Mouse (Mus musculus): Measurements from ENCODE around the gene Ash1l. TPM values are rescaled to one million over a fixed set of nuclear protein-coding genes. Genes with fewer than 3 reads are reported as not detected.

Ash1l gene
- polyA plus RNA-seq, 1 experiment from 2014 or later: 24.6 TPM

DNA sequence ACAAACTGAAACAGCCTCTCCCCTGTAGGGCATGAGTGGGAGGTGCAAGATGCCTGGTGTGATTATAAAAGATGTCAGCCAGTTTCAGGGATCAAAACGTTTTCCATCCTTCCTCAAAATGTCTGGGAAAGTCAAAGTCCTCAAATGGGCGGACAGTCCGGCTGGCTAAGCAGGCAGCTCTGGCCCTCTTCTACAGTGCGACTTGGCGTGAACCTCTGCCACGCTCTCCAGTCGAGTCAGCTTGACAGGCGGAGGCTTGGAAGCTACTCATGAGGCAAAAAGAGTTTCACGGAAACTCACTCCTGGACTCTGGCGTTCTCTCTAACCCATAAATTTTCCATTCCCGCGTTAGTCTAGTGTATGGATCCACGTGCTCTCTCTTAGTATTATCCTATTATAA lies 31.4 kb upstream of the Ash1l start:
- H3K27ac ChIP-seq (ENCODE audit: low read length): no peak overlapping the region
- no peak overlapping the region for H3K4me3 ChIP-seq (replicated peaks; ENCODE audit: low read length)
- no peaks in the 10 kb centered on the region for H3K27me3 ChIP-seq (replicated peaks; ENCODE audit: control insufficient read depth, insufficient read depth, low read length)
- no peaks in the 10 kb centered on the region for H3K9me3 ChIP-seq (ENCODE audit: control insufficient read depth, low read length)
- H3K4me1 ChIP-seq (replicated peaks; ENCODE audit: control insufficient read depth, insufficient read depth, low read length): peaks cover 5% of the 10 kb centered on the region
- WGBS: 86% methylated on average over 13 of the region's 13 CpGs
- ATAC-seq: no peak
- H3K4me2 ChIP-seq (ENCODE audit: low read length): no peak overlapping the region
- peaks cover 22% of the 10 kb centered on the region for H3K36me3 ChIP-seq (ENCODE audit: control insufficient read depth, insufficient read depth)
- no peak overlapping the region for H3K9ac ChIP-seq (replicated peaks; ENCODE audit: low read depth, low read length)

DNA sequence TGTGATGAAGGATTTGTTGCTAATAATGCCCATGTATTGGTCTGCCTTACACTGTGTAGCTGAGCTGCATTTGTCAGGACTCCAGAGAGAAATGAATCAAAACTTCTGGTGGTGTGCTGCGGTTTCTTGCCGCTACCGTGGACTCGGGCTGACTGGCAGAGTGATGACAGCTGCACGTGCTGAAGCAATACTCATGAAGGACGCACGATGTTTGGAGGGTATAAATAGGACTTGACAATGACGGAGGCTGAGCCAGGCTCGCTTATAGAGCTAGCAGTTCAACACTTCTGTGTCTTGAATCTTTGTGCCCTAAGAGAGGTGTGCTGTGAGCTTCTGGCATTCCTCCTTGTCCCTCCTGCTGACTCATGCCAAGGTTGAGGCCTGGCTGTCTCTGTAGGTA lies 29.0 kb upstream of the Ash1l start:
- no peaks in the 10 kb centered on the region for H3K9me3 ChIP-seq (ENCODE audit: control insufficient read depth, low read length)
- 95% methylated on average over 9 of the region's 9 CpGs for WGBS
- ATAC-seq: no peak
- no peak overlapping the region for H3K4me2 ChIP-seq (ENCODE audit: low read length)
- H3K27ac ChIP-seq (ENCODE audit: low read length): no peak overlapping the region
- H3K4me3 ChIP-seq (replicated peaks; ENCODE audit: low read length): no peak overlapping the region
- no peaks in the 10 kb centered on the region for H3K4me1 ChIP-seq (replicated peaks; ENCODE audit: control insufficient read depth, insufficient read depth, low read length)
- H3K27me3 ChIP-seq (replicated peaks; ENCODE audit: control insufficient read depth, insufficient read depth, low read length): no peaks in the 10 kb centered on the region
- no peak overlapping the region for H3K9ac ChIP-seq (replicated peaks; ENCODE audit: low read depth, low read length)
- peaks cover 29% of the 10 kb centered on the region for H3K36me3 ChIP-seq (ENCODE audit: control insufficient read depth, insufficient read depth)

GRCm38 (mm10) chr3:88923989-88924591 lies 26.3 kb upstream of the Ash1l start:
- Histone ChIP-seq H3K4me1 (replicated peaks; ENCODE audit: control insufficient read depth, insufficient read depth, low read length) (no peaks in the 10 kb centered on the region), H3K9me3 (ENCODE audit: control insufficient read depth, low read length) (no peaks in the 10 kb centered on the region), H3K36me3 (ENCODE audit: control insufficient read depth, insufficient read depth) (peaks cover 47% of the 10 kb centered on the region), H3K9ac (replicated peaks; ENCODE audit: low read depth, low read length) (no peak overlapping the region), H3K4me3 (replicated peaks; ENCODE audit: low read length) (no peak overlapping the region), H3K27me3 (replicated peaks; ENCODE audit: control insufficient read depth, insufficient read depth, low read length) (no peaks in the 10 kb centered on the region), H3K4me2 (ENCODE audit: low read length) (no peak overlapping the region), H3K27ac (ENCODE audit: low read length) (no peak overlapping the region)
- 84% methylated on average over 8 of the region's 8 CpGs for WGBS
- ATAC-seq: no peak

- no peaks in the 10 kb centered on the region for H3K9me3 ChIP-seq (ENCODE audit: control insufficient read depth, low read length)
- 98% methylated on average over 2 of the region's 2 CpGs for WGBS
These were observed 24.8 kb upstream of the Ash1l start for GRCm38 (mm10) chr3:88925651-88926050.

DNA sequence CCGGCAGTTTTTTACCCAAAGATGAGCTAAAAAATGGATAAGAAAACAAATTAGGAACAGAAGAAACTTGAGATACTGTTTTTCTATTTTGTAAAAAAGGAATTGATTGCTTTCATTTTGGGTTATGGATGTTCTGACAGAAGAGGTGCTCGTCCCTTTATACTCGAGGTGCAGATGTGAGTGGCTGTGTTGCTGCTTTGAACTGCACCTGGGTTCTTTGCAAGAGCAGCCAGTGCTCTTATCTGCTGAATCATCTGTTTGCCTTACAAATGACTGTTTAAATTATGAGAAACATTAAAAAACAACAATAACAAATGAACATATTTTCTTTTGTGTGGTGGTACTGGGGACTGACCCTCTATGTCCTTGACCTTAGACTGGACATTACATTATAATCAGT lies 20.9 kb upstream of the Ash1l start:
- Histone ChIP-seq H3K4me2 (ENCODE audit: low read length) (no peak overlapping the region), H3K27ac (ENCODE audit: low read length) (no peak overlapping the region), H3K27me3 (replicated peaks; ENCODE audit: control insufficient read depth, insufficient read depth, low read length) (no peaks in the 10 kb centered on the region), H3K4me1 (replicated peaks; ENCODE audit: control insufficient read depth, insufficient read depth, low read length) (no peaks in the 10 kb centered on the region), H3K36me3 (ENCODE audit: control insufficient read depth, insufficient read depth) (peaks cover 45% of the 10 kb centered on the region), H3K9me3 (ENCODE audit: control insufficient read depth, low read length) (no peaks in the 10 kb centered on the region), H3K9ac (replicated peaks; ENCODE audit: low read depth, low read length) (no peak overlapping the region), H3K4me3 (replicated peaks; ENCODE audit: low read length) (no peak overlapping the region)
- 93% methylated on average over 3 of the region's 3 CpGs for WGBS
- ATAC-seq: no peak

More at GRCm38 (mm10) chr3:88925651-88926050, 24.8 kb upstream of the Ash1l start:
- peaks cover 56% of the 10 kb centered on the region for H3K36me3 ChIP-seq (ENCODE audit: control insufficient read depth, insufficient read depth)
- no peak overlapping the region for H3K27ac ChIP-seq (ENCODE audit: low read length)
- no peaks in the 10 kb centered on the region for H3K27me3 ChIP-seq (replicated peaks; ENCODE audit: control insufficient read depth, insufficient read depth, low read length)
- ATAC-seq: no peak
- H3K9ac ChIP-seq (replicated peaks; ENCODE audit: low read depth, low read length): no peak overlapping the region
- no peak overlapping the region for H3K4me3 ChIP-seq (replicated peaks; ENCODE audit: low read length)
- no peaks in the 10 kb centered on the region for H3K4me1 ChIP-seq (replicated peaks; ENCODE audit: control insufficient read depth, insufficient read depth, low read length)
- no peak overlapping the region for H3K4me2 ChIP-seq (ENCODE audit: low read length)

- 90% methylated on average over 10 of the region's 10 CpGs for WGBS
- H3K4me1 ChIP-seq (replicated peaks; ENCODE audit: control insufficient read depth, insufficient read depth, low read length): no peaks in the 10 kb centered on the region
- H3K4me2 ChIP-seq (ENCODE audit: low read length): no peak overlapping the region
- H3K9me3 ChIP-seq (ENCODE audit: control insufficient read depth, low read length): no peaks in the 10 kb centered on the region
- ATAC-seq: no peak
- no peak overlapping the region for H3K4me3 ChIP-seq (replicated peaks; ENCODE audit: low read length)
- no peaks in the 10 kb centered on the region for H3K27me3 ChIP-seq (replicated peaks; ENCODE audit: control insufficient read depth, insufficient read depth, low read length)
- H3K27ac ChIP-seq (ENCODE audit: low read length): no peak overlapping the region
- no peak overlapping the region for H3K9ac ChIP-seq (replicated peaks; ENCODE audit: low read depth, low read length)
- H3K36me3 ChIP-seq (ENCODE audit: control insufficient read depth, insufficient read depth): peaks cover 9% of the 10 kb centered on the region
These were observed 11.4 kb upstream of the Ash1l start for GRCm38 (mm10) chr3:88939071-88939470.

DNA sequence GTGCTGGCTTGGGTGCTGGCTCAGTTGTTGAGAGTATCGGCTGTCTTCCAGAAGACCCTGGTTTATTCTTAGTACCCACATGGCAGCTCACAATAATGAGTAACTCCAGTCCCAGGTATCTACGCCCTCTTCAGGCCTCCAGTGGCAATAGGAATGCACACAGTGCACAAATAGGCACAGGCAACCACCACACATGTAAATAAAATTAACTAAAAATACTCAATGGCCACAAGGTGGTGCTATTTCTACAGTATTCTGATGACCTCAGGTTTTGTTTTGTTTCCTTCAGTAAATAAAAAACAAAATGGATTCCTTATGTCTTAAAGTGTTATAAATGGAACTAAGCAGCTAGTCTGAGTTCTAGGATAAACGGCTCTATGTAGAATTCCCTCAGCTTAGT lies 10.7 kb upstream of the Ash1l start:
- no peak overlapping the region for H3K9ac ChIP-seq (replicated peaks; ENCODE audit: low read depth, low read length)
- H3K36me3 ChIP-seq (ENCODE audit: control insufficient read depth, insufficient read depth): peaks cover 9% of the 10 kb centered on the region
- H3K4me3 ChIP-seq (replicated peaks; ENCODE audit: low read length): no peak overlapping the region
- peak; percentile 40; the same call in 1 of the 2 replicates for ATAC-seq
- no peaks in the 10 kb centered on the region for H3K27me3 ChIP-seq (replicated peaks; ENCODE audit: control insufficient read depth, insufficient read depth, low read length)
- H3K4me2 ChIP-seq (ENCODE audit: low read length): no peak overlapping the region
- no peaks in the 10 kb centered on the region for H3K9me3 ChIP-seq (ENCODE audit: control insufficient read depth, low read length)
- WGBS: 63% methylated on average over 3 of the region's 3 CpGs
- H3K4me1 ChIP-seq (replicated peaks; ENCODE audit: control insufficient read depth, insufficient read depth, low read length): no peaks in the 10 kb centered on the region
- no peak overlapping the region for H3K27ac ChIP-seq (ENCODE audit: low read length)

- ATAC-seq: no peak
- no peak overlapping the region for H3K27ac ChIP-seq (ENCODE audit: low read length)
- peaks cover 9% of the 10 kb centered on the region for H3K36me3 ChIP-seq (ENCODE audit: control insufficient read depth, insufficient read depth)
- 94% methylated on average over 10 of the region's 10 CpGs for WGBS
- no peaks in the 10 kb centered on the region for H3K9me3 ChIP-seq (ENCODE audit: control insufficient read depth, low read length)
- peaks cover 1% of the 10 kb centered on the region; the same call in 1 of the 2 replicates for H3K4me1 ChIP-seq (replicated peaks; ENCODE audit: control insufficient read depth, insufficient read depth, low read length)
- no peak overlapping the region for H3K4me2 ChIP-seq (ENCODE audit: low read length)
- no peaks in the 10 kb centered on the region for H3K27me3 ChIP-seq (replicated peaks; ENCODE audit: control insufficient read depth, insufficient read depth, low read length)
- H3K9ac ChIP-seq (replicated peaks; ENCODE audit: low read depth, low read length): no peak overlapping the region
- no peak overlapping the region for H3K4me3 ChIP-seq (replicated peaks; ENCODE audit: low read length)
These were observed 8.0 kb upstream of the Ash1l start for GRCm38 (mm10) chr3:88942316-88942880.

DNA sequence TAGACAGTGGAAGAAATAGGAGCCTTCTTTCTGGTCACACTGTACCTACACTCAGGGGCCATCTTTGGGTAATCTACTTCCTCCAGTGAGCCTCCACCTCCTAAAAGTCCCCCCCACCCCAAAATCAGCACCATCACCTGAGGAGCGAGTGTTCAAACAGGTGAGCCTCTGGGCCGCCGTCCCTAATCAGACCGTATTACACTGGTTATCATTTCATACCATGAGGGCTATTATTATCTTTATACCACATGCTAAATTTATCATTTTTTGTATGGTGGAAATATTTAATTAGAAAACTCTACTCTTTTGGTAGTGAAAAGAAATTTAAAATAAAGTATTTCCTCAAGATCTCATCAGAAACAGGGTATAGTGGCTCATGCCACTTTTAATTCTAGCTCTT lies 6.3 kb upstream of the Ash1l start:
- Histone ChIP-seq H3K27ac (ENCODE audit: low read length) (no peak overlapping the region), H3K4me1 (replicated peaks; ENCODE audit: control insufficient read depth, insufficient read depth, low read length) (peaks cover 16% of the 10 kb centered on the region), H3K9me3 (ENCODE audit: control insufficient read depth, low read length) (no peaks in the 10 kb centered on the region), H3K4me3 (replicated peaks; ENCODE audit: low read length) (no peak overlapping the region), H3K9ac (replicated peaks; ENCODE audit: low read depth, low read length) (no peak overlapping the region), H3K4me2 (ENCODE audit: low read length) (no peak overlapping the region), H3K36me3 (ENCODE audit: control insufficient read depth, insufficient read depth) (peaks cover 9% of the 10 kb centered on the region), H3K27me3 (replicated peaks; ENCODE audit: control insufficient read depth, insufficient read depth, low read length) (no peaks in the 10 kb centered on the region)
- ATAC-seq: no peak
- WGBS: 97% methylated on average over 4 of the region's 4 CpGs

All from forebrain, embryonic 16.5 days (tissue).